Mouse (Mus musculus) hindbrain, postnatal 0 days (tissue): ENCODE measurements at regions not wholly inside any gene's neighbourhood (a gene's known extent, or its start where the extent isn't known, plus 50 kb on each side); places are given as distances from the start of the nearest gene placed in this dataset.

Source experiments
- ATAC-seq: fragments of 200-750 bp; cut with Nextera tagmentation; 2 replicates; pipeline ENCODE4 v1.8.0; 2017; ENCODE audit warnings: mild to moderate bottlenecking, moderate TSS enrichment, moderate library complexity
- DNase-seq: peaks from one replicate; pipeline ENCODE4 v3.0.0-alpha.2; 2015; ENCODE audit warnings: low spot score
- H3K27ac ChIP-seq: fragments of 300-500 bp; sonication (generic); 2 replicates; pipeline ENCODE4 v1.5.1; 2014; ENCODE audit warnings: mild to moderate bottlenecking
- H3K27me3 ChIP-seq: fragments of 300-500 bp; sonication (generic); 2 replicates; pipeline ENCODE4 v1.6.1; 2014; ENCODE audit warnings: low read length, mixed read lengths; ENCODE audit not compliant: insufficient read depth
- H3K36me3 ChIP-seq: fragments of 300-500 bp; sonication (generic); 2 replicates; pipeline ENCODE4 v1.6.1; 2014; ENCODE audit warnings: low read length, mixed read lengths; ENCODE audit not compliant: insufficient read depth
- H3K4me1 ChIP-seq: fragments of 300-500 bp; sonication (generic); 2 replicates; pipeline ENCODE4 v1.6.1; 2014; ENCODE audit warnings: antibody characterized with exemption, low read length, mixed read lengths; ENCODE audit not compliant: insufficient read depth
- H3K4me2 ChIP-seq: fragments of 300-500 bp; sonication (generic); 2 replicates; pipeline ENCODE4 v1.6.1; 2014; ENCODE audit warnings: low read depth, mild to moderate bottlenecking, low read length, moderate library complexity, mixed read lengths
- H3K4me3 ChIP-seq: fragments of 300-500 bp; sonication (generic); 2 replicates; pipeline ENCODE4 v1.5.1; 2014; ENCODE audit warnings: low read length
- H3K9ac ChIP-seq: fragments of 300-500 bp; sonication (generic); replicated peaks from 2 replicates; pipeline ENCODE4 v1.6.1; 2014; ENCODE audit warnings: mild to moderate bottlenecking, low read length, moderate library complexity, mixed read lengths
- H3K9me3 ChIP-seq: fragments of 300-500 bp; sonication (generic); 2 replicates; pipeline ENCODE4 v1.6.1; 2016; ENCODE audit warnings: low read length, mixed read lengths
- CTCF ChIP-seq: IDR thresholded peaks from 2 replicates; pipeline ENCODE4 v1.5.1; 2016; ENCODE audit warnings: antibody characterized with exemption, control low read depth, low read depth
- WGBS: fragments of 180-500 bp; shearing (Covaris S2); extraction: QIAGEN DNeasy Blood & Tissue Kit; methylation state at CpG from one replicate; pipeline ENCODE4 v1.1.7; 2014; 5-methylcytosine and 5-hydroxymethylcytosine counted together

DNA sequence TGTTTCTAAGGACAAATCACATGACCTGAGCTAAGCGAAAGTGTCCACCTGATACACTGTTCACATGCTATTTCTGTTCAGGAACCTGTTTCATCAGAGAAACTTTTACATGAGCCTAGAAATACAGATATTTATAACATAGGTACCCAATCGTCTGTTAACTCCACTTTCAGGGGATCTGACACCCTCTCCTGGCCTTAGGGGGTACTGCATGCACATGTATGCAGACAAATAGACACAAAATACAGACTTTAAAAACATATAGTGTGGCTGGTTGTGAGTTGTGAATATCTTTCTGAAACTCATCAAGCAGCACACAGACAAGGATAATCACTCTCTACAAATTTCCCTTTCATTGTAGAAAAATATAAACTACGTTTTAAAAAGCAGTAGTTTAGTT is 133.6 kb downstream of the Nhlrc3 start:
- H3K27ac ChIP-seq: no peak overlapping the region
- DNase-seq (peak; percentile 66), ATAC-seq (no peak)
- no peaks in the 10 kb centered on the region for H3K27me3 ChIP-seq
- no peak overlapping the region for H3K4me3 ChIP-seq
- peak; percentile 79 for TF ChIP-seq CTCF
- no peak overlapping the region for H3K9ac ChIP-seq
- no peak overlapping the region for H3K4me2 ChIP-seq
- no peaks in the 10 kb centered on the region for H3K36me3 ChIP-seq
- no peaks in the 10 kb centered on the region for H3K9me3 ChIP-seq
- WGBS: 56% methylated on average over 3 of the region's 3 CpGs
- peaks cover 5% of the 10 kb centered on the region; the same call in 1 of the 2 replicates for H3K4me1 ChIP-seq

DNA sequence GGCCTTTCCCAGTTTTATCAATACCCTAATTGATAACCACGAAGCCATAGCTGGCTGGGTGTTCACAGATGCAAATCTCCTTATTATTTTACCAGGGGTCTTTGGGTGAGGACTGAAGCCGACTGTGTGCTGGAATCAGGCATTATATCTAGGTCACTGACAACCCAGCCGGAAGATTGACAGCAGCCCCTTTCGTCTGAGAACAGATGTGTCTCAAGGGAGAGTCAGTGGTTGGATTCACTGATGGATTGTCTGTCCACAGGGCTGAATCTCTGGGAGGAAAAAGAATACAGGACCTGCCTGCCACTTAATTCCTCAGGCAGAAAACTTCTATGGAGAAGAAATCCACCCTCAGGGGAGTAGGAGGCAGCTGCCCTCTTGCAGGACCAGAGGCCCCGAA is 135.7 kb downstream of the Nhlrc3 start:
- Histone ChIP-seq H3K4me3 (no peak overlapping the region), H3K9me3 (no peaks in the 10 kb centered on the region), H3K9ac (no peak overlapping the region), H3K4me1 (peaks cover 5% of the 10 kb centered on the region; the same call in 1 of the 2 replicates), H3K4me2 (no peak overlapping the region), H3K27me3 (no peaks in the 10 kb centered on the region), H3K36me3 (no peaks in the 10 kb centered on the region), H3K27ac (no peak overlapping the region)
- DNase-seq (no peak), ATAC-seq (no peak)
- no peak for TF ChIP-seq CTCF
- WGBS: 36% methylated on average over 5 of the region's 5 CpGs

DNA sequence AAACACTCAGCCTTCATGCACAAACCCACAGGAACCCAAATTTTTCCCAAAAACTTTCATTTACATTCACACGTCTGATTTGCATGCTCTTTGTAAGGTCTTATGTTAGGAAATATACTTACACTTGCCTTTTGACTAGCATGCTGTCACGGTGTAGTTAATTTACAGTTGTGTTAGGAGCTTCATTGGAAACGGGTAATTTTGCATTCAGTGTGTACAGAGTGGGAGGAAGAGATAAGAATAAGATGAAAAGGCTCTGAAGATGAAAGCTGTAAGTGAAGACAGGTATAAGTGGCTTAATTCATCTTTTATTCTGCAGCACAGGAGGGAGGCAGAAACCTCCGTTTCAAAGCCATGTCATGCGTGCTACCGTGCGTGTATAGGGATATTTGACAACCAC is 136.2 kb downstream of the Nhlrc3 start:
- no peaks in the 10 kb centered on the region for H3K36me3 ChIP-seq
- TF ChIP-seq CTCF: no peak
- ATAC-seq (no peak), DNase-seq (no peak)
- no peak overlapping the region for H3K4me2 ChIP-seq
- no peaks in the 10 kb centered on the region for H3K27me3 ChIP-seq
- 47% methylated on average over 7 of the region's 7 CpGs for WGBS
- H3K4me1 ChIP-seq: peaks cover 5% of the 10 kb centered on the region; the same call in 1 of the 2 replicates
- H3K9me3 ChIP-seq: no peaks in the 10 kb centered on the region
- no peak overlapping the region for H3K9ac ChIP-seq
- no peak overlapping the region for H3K27ac ChIP-seq
- no peak overlapping the region for H3K4me3 ChIP-seq

GRCm38 (mm10) chr3:53325080-53325479 is 138.1 kb downstream of the Nhlrc3 start:
- no peaks in the 10 kb centered on the region for H3K9me3 ChIP-seq
- TF ChIP-seq CTCF: no peak
- no peaks in the 10 kb centered on the region for H3K27me3 ChIP-seq
- ATAC-seq (no peak), DNase-seq (no peak)
- H3K36me3 ChIP-seq: no peaks in the 10 kb centered on the region
- no peak overlapping the region for H3K9ac ChIP-seq
- H3K4me3 ChIP-seq: no peak overlapping the region
- WGBS: 91% methylated on average over 7 of the region's 7 CpGs
- no peak overlapping the region for H3K27ac ChIP-seq
- H3K4me2 ChIP-seq: no peak overlapping the region
- peaks cover 5% of the 10 kb centered on the region; the same call in 1 of the 2 replicates for H3K4me1 ChIP-seq

- H3K36me3 ChIP-seq: no peaks in the 10 kb centered on the region
- WGBS: 42% methylated on average over 13 of the region's 13 CpGs
- TF ChIP-seq CTCF: no peak
- H3K4me1 ChIP-seq: peaks cover 5% of the 10 kb centered on the region; the same call in 1 of the 2 replicates
- H3K27ac ChIP-seq: no peak overlapping the region
- peak; percentile 37 for DNase-seq
- H3K27me3 ChIP-seq: no peaks in the 10 kb centered on the region
- peak overlapping the region; percentile 21; the same call in 1 of the 2 replicates for H3K4me2 ChIP-seq
- no peak overlapping the region for H3K4me3 ChIP-seq
- no peak for ATAC-seq
- no peak overlapping the region for H3K9ac ChIP-seq
- H3K9me3 ChIP-seq: no peaks in the 10 kb centered on the region
Observed at GRCm38 (mm10) chr3:53324386-53324785, 138.7 kb downstream of the Nhlrc3 start.

DNA sequence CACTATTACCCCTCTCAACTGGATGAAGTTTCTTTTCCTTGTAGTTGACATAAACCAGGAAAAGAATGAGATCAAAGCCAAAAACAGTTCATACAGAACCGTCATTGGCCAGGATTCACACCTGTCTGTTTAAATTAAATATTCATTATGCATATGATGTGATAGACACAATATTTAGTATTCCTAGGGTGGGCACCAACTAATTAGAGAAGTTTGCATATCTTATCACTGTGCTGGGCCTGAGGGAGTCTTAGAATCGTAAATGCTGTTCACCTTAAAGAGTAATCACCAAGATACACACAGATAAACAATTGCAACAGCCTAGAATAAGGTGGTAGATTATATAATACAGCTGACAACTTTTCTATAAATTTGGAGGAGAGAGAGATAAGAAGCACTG is 147.7 kb downstream of the Nhlrc3 start:
- H3K4me1 ChIP-seq: no peaks in the 10 kb centered on the region
- H3K36me3 ChIP-seq: no peaks in the 10 kb centered on the region
- 78% methylated on average over 2 of the region's 2 CpGs for WGBS
- H3K9ac ChIP-seq: no peak overlapping the region
- no peak for TF ChIP-seq CTCF
- H3K4me3 ChIP-seq: no peak overlapping the region
- H3K27ac ChIP-seq: no peak overlapping the region
- H3K27me3 ChIP-seq: no peaks in the 10 kb centered on the region
- H3K4me2 ChIP-seq: no peak overlapping the region
- ATAC-seq (no peak), DNase-seq (no peak)
- no peaks in the 10 kb centered on the region for H3K9me3 ChIP-seq
